Mouse (Mus musculus) heart, embryonic 13.5 days (tissue): ENCODE data around the gene Osbpl8. TPM values are rescaled to one million over a fixed set of nuclear protein-coding genes. Genes with fewer than 3 reads are reported as not detected.
A peak's percentile ranks its signal among the peaks of the same experiment; 100 is the strongest.

Experiments used
- ATAC-seq: fragments of 200-750 bp; cut with Nextera tagmentation; 2 replicates; pipeline ENCODE4 v1.8.0; 2017; ENCODE audit warnings: moderate TSS enrichment; ENCODE audit not compliant: insufficient number of reproducible peaks, low FRiP score, low TSS enrichment; ENCODE audit errors: extremely low read depth
- H3K27ac ChIP-seq: fragments of 300-500 bp; sonication (generic); replicated peaks from 2 replicates; pipeline ENCODE4 v1.5.1; 2015; ENCODE audit warnings: moderate library complexity, mild to moderate bottlenecking, inconsistent platforms
- H3K27me3 ChIP-seq: fragments of 300-500 bp; sonication (generic); replicated peaks from 2 replicates; pipeline ENCODE4 v1.6.1; 2015; ENCODE audit warnings: mild to moderate bottlenecking, inconsistent platforms
- H3K36me3 ChIP-seq: fragments of 300-500 bp; sonication (generic); 2 replicates; pipeline ENCODE4 v1.6.1; 2015; ENCODE audit warnings: mild to moderate bottlenecking, inconsistent platforms
- H3K4me1 ChIP-seq: fragments of 300-500 bp; sonication (generic); 2 replicates; pipeline ENCODE4 v1.6.1; 2015; ENCODE audit warnings: inconsistent platforms
- H3K4me2 ChIP-seq: fragments of 300-500 bp; sonication (generic); 2 replicates; pipeline ENCODE4 v1.6.1; 2015; ENCODE audit warnings: inconsistent platforms, mild to moderate bottlenecking, moderate library complexity
- H3K4me3 ChIP-seq: fragments of 300-500 bp; sonication (generic); 2 replicates; pipeline ENCODE4 v1.5.1; 2015; ENCODE audit warnings: moderate library complexity, mild to moderate bottlenecking, inconsistent platforms
- H3K9ac ChIP-seq: fragments of 300-500 bp; sonication (generic); 2 replicates; pipeline ENCODE4 v1.6.1; 2015; ENCODE audit warnings: inconsistent platforms, mild to moderate bottlenecking, moderate library complexity
- H3K9me3 ChIP-seq: fragments of 300-500 bp; sonication (generic); 2 replicates; pipeline ENCODE4 v1.6.1; 2016; ENCODE audit warnings: inconsistent platforms
- WGBS: fragments of 180-500 bp; shearing (Covaris S2); methylation state at CpG from one replicate; pipeline ENCODE4 v1.1.7; 2015; ENCODE audit warnings: mixed read lengths; 5-methylcytosine and 5-hydroxymethylcytosine counted together
- polyA plus RNA-seq: library from polyadenylated mRNA; unstranded; fragments of >200 nt; fragmentation: Nextera tagmentation; extraction: Ambion mirVana; gene quantifications from 2 replicates; pipeline ENCODE4 v1.2.1, GENCODE M21; 2015

Gene Osbpl8
- polyA plus RNA-seq: 22.5 and 26.4 TPM in 2 replicates

- Histone ChIP-seq H3K4me1 (peaks cover 48% of the 10 kb centered on the region), H3K36me3 (no peaks in the 10 kb centered on the region), H3K4me2 (peak within 1 kb of the TSS; percentile 72), H3K27me3 (no peaks in the 10 kb centered on the region), H3K4me3 (peak within 1 kb of the TSS; percentile 96), H3K9me3 (no peaks in the 10 kb centered on the region), H3K27ac (peak within 1 kb of the TSS; percentile 97), H3K9ac (peak within 1 kb of the TSS; percentile 100)
- ATAC-seq: peak; percentile 94
- under 1% methylated on average over 84 of the region's 84 CpGs for WGBS
Measured at GRCm38 (mm10) chr10:111164304-111165218, at the start of gene Osbpl8. Osbpl8 (plus strand) TSS chr10:111164752.

GRCm38 (mm10) chr10:111117198-111117845 is 47.2 kb upstream of the Osbpl8 start:
- no peaks in the 10 kb centered on the region for H3K4me1 ChIP-seq
- H3K9ac ChIP-seq: no peak overlapping the region
- no peak overlapping the region for H3K27ac ChIP-seq
- H3K4me2 ChIP-seq: no peak overlapping the region
- no peaks in the 10 kb centered on the region for H3K27me3 ChIP-seq
- H3K9me3 ChIP-seq: no peaks in the 10 kb centered on the region
- H3K36me3 ChIP-seq: no peaks in the 10 kb centered on the region
- no peak for ATAC-seq
- WGBS: 63% methylated on average over 7 of the region's 7 CpGs
- no peak overlapping the region for H3K4me3 ChIP-seq

- H3K9me3 ChIP-seq: no peaks in the 10 kb centered on the region
- 64% methylated on average over 9 of the region's 9 CpGs for WGBS
- no peak overlapping the region for H3K27ac ChIP-seq
- no peak for ATAC-seq
- no peak overlapping the region for H3K4me2 ChIP-seq
- no peak overlapping the region for H3K9ac ChIP-seq
- H3K27me3 ChIP-seq: no peaks in the 10 kb centered on the region
- H3K4me3 ChIP-seq: no peak overlapping the region
- H3K36me3 ChIP-seq: no peaks in the 10 kb centered on the region
- H3K4me1 ChIP-seq: no peaks in the 10 kb centered on the region
Measured at GRCm38 (mm10) chr10:111118292-111118691, 46.3 kb upstream of the Osbpl8 start.

- Histone ChIP-seq H3K27ac (no peak overlapping the region), H3K4me1 (no peaks in the 10 kb centered on the region), H3K4me2 (no peak overlapping the region), H3K27me3 (no peaks in the 10 kb centered on the region), H3K4me3 (no peak overlapping the region), H3K36me3 (no peaks in the 10 kb centered on the region), H3K9ac (no peak overlapping the region), H3K9me3 (no peaks in the 10 kb centered on the region)
- 63% methylated on average over 3 of the region's 3 CpGs for WGBS
- ATAC-seq: no peak
Measured at GRCm38 (mm10) chr10:111118991-111119650, 45.4 kb upstream of the Osbpl8 start.

DNA sequence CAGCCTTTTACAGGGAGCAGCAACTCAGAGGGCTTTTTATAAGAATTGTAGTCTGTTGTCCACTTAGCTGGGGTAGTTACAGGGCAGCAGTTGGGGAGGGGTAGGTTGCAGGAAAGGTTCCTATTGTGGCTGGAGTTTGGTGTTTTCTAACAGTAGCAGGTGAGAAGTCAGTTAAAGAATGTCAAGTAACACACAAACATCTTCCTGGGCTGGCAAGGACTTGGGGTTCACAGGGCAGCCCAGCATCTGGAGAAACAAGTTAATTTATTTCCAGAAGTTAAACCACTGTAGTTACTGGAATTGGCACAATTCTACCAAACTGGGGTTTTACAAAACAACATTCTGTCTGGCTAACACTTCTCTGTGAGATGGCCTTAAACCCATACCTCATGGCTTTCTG is 44.8 kb upstream of the Osbpl8 start:
- H3K9ac ChIP-seq: no peak overlapping the region
- no peaks in the 10 kb centered on the region for H3K36me3 ChIP-seq
- H3K27ac ChIP-seq: no peak overlapping the region
- H3K4me3 ChIP-seq: no peak overlapping the region
- no peaks in the 10 kb centered on the region for H3K4me1 ChIP-seq
- ATAC-seq: no peak
- no peaks in the 10 kb centered on the region for H3K9me3 ChIP-seq
- H3K27me3 ChIP-seq: no peaks in the 10 kb centered on the region
- no peak overlapping the region for H3K4me2 ChIP-seq

GRCm38 (mm10) chr10:111122864-111123398 is 41.6 kb upstream of the Osbpl8 start:
- H3K9me3 ChIP-seq: no peaks in the 10 kb centered on the region
- WGBS: 64% methylated on average over 10 of the region's 10 CpGs
- no peaks in the 10 kb centered on the region for H3K36me3 ChIP-seq
- no peak overlapping the region for H3K9ac ChIP-seq
- no peak for ATAC-seq
- no peak overlapping the region for H3K4me3 ChIP-seq
- H3K4me2 ChIP-seq: no peak overlapping the region
- H3K27me3 ChIP-seq: no peaks in the 10 kb centered on the region
- no peaks in the 10 kb centered on the region for H3K4me1 ChIP-seq
- H3K27ac ChIP-seq: no peak overlapping the region

- no peak overlapping the region for H3K4me3 ChIP-seq
- WGBS: 84% methylated on average over 7 of the region's 7 CpGs
- H3K36me3 ChIP-seq: no peaks in the 10 kb centered on the region
- H3K4me2 ChIP-seq: no peak overlapping the region
- no peak overlapping the region for H3K27ac ChIP-seq
- ATAC-seq: no peak
- no peaks in the 10 kb centered on the region for H3K9me3 ChIP-seq
- H3K27me3 ChIP-seq: no peaks in the 10 kb centered on the region
- no peak overlapping the region for H3K9ac ChIP-seq
- H3K4me1 ChIP-seq: no peaks in the 10 kb centered on the region
Measured at GRCm38 (mm10) chr10:111124175-111124574, 40.4 kb upstream of the Osbpl8 start.

- Histone ChIP-seq H3K27me3 (no peaks in the 10 kb centered on the region), H3K4me2 (no peak overlapping the region), H3K9me3 (no peaks in the 10 kb centered on the region), H3K9ac (no peak overlapping the region), H3K4me1 (no peaks in the 10 kb centered on the region), H3K27ac (no peak overlapping the region), H3K4me3 (no peak overlapping the region), H3K36me3 (no peaks in the 10 kb centered on the region)
- ATAC-seq: no peak
- WGBS: 8% methylated on average over 1 of the region's 1 CpGs
Measured at GRCm38 (mm10) chr10:111124767-111125315, 39.7 kb upstream of the Osbpl8 start.

- no peaks in the 10 kb centered on the region for H3K36me3 ChIP-seq
- no peak overlapping the region for H3K9ac ChIP-seq
- H3K4me2 ChIP-seq: no peak overlapping the region
- no peak overlapping the region for H3K27ac ChIP-seq
- no peaks in the 10 kb centered on the region for H3K9me3 ChIP-seq
- 76% methylated on average over 10 of the region's 10 CpGs for WGBS
- no peak for ATAC-seq
- H3K4me3 ChIP-seq: no peak overlapping the region
- 0 out of 2 replicates have a peak, but pooled peaks cover 4% of the 10 kb centered on the region for H3K4me1 ChIP-seq
- H3K27me3 ChIP-seq: no peaks in the 10 kb centered on the region
Measured at GRCm38 (mm10) chr10:111127388-111127787, 37.2 kb upstream of the Osbpl8 start.

DNA sequence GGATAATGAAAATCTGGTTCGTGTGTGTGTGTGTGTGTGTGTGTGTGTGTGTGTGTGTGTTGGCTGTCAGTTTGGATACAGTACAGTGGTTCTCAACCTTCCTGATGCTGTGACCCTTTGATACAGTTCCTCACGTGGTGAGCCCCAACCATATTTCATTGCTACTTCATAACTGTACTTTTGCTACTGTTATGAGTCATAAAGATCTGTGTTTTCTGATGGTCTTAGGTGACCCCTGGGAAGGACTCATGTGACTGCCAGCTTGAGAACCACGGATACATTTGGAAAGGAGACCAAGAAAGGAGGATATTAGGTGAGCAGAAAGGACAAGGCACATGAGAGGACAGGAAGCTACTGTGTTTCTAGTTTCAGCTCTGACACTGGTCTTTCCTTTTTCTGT is 36.1 kb upstream of the Osbpl8 start:
- no peaks in the 10 kb centered on the region for H3K27me3 ChIP-seq
- no peak overlapping the region for H3K9ac ChIP-seq
- no peaks in the 10 kb centered on the region for H3K9me3 ChIP-seq
- H3K4me1 ChIP-seq: 0 out of 2 replicates have a peak, but pooled peaks cover 4% of the 10 kb centered on the region
- H3K36me3 ChIP-seq: no peaks in the 10 kb centered on the region
- ATAC-seq: no peak
- H3K27ac ChIP-seq: no peak overlapping the region
- H3K4me3 ChIP-seq: no peak overlapping the region
- WGBS: 73% methylated on average over 3 of the region's 3 CpGs
- H3K4me2 ChIP-seq: no peak overlapping the region
